Mouse (Mus musculus) erythroblast, embryonic 14.5 days (primary cell): ENCODE data around the gene Abl1. TPM values are rescaled to one million over a fixed set of nuclear protein-coding genes. Genes with fewer than 3 reads are reported as not detected.

ENCODE experiments used
- H3K27me3 ChIP-seq: 2 replicates; pipeline ENCODE4 v1.6.1; 2012; ENCODE audit warnings: inconsistent platforms; ENCODE audit not compliant: control insufficient read depth
- H3K36me3 ChIP-seq: 2 replicates; pipeline ENCODE4 v1.6.1; 2012; ENCODE audit warnings: mild to moderate bottlenecking, inconsistent platforms; ENCODE audit not compliant: control insufficient read depth
- H3K4me1 ChIP-seq: 2 replicates; pipeline ENCODE4 v1.6.1; 2012; ENCODE audit warnings: inconsistent platforms; ENCODE audit not compliant: control insufficient read depth
- H3K4me3 ChIP-seq: replicated peaks from 2 replicates; pipeline ENCODE3; 2012; ENCODE audit warnings: moderate library complexity, mild to moderate bottlenecking, inconsistent platforms
- H3K9me3 ChIP-seq: 2 replicates; pipeline ENCODE4 v1.6.1; 2012; ENCODE audit warnings: low read length, inconsistent platforms, mixed read lengths; ENCODE audit not compliant: control insufficient read depth
- GATA1 ChIP-seq: IDR thresholded peaks from 2 replicates; pipeline ENCODE4 v1.6.1; 2012; ENCODE audit warnings: low read length, inconsistent platforms, mixed read lengths
- TAL1 ChIP-seq: IDR thresholded peaks from 3 replicates; pipeline ENCODE4 v1.6.1; 2012; ENCODE audit warnings: low read length, inconsistent platforms, mixed read lengths
- polyA plus RNA-seq: library from polyadenylated mRNA; stranded (reverse); fragments of >175 nt; gene quantifications from 2 replicates; pipeline ENCODE4 v1.2.3, GENCODE M21; 2012

Abl1 gene
- polyA plus RNA-seq, 1 experiment, result 1.4 TPM

GRCm38 (mm10) chr2:31732497-31732896 lies 44.3 kb downstream of the Abl1 start:
- peaks cover 9% of the 10 kb centered on the region for H3K4me1 ChIP-seq
- no peak for TF ChIP-seq GATA1
- TF ChIP-seq TAL1, result no peak
- H3K4me3 ChIP-seq, result no peak overlapping the region
- H3K36me3 ChIP-seq, result peaks cover 14% of the 10 kb centered on the region
- H3K9me3 ChIP-seq, result no peaks in the 10 kb centered on the region
- H3K27me3 ChIP-seq, result no peaks in the 10 kb centered on the region

- Histone ChIP-seq H3K4me3 (no peak overlapping the region), H3K4me1 (peaks cover 9% of the 10 kb centered on the region), H3K9me3 (no peaks in the 10 kb centered on the region), H3K36me3 (peaks cover 14% of the 10 kb centered on the region), H3K27me3 (no peaks in the 10 kb centered on the region)
- TF ChIP-seq GATA1 (no peak), TAL1 (no peak)
Observed at GRCm38 (mm10) chr2:31733558-31733957, 45.4 kb downstream of the Abl1 start.

- Histone ChIP-seq H3K4me3 (no peak overlapping the region), H3K27me3 (no peaks in the 10 kb centered on the region), H3K4me1 (peaks cover 5% of the 10 kb centered on the region), H3K9me3 (no peaks in the 10 kb centered on the region), H3K36me3 (peaks cover 4% of the 10 kb centered on the region)
- TF ChIP-seq TAL1 (no peak), GATA1 (no peak)
Observed at GRCm38 (mm10) chr2:31739041-31739440, 50.9 kb downstream of the Abl1 start.

- H3K27me3 ChIP-seq, result no peaks in the 10 kb centered on the region
Observed at GRCm38 (mm10) chr2:31741728-31742127, 53.6 kb downstream of the Abl1 start.

GRCm38 (mm10) chr2:31742134-31742533 lies 54.0 kb downstream of the Abl1 start:
- Histone ChIP-seq H3K4me3 (no peak overlapping the region), H3K36me3 (no peaks in the 10 kb centered on the region), H3K27me3 (no peaks in the 10 kb centered on the region), H3K4me1 (peaks cover 14% of the 10 kb centered on the region), H3K9me3 (no peaks in the 10 kb centered on the region)
- TF ChIP-seq TAL1, result no peak
- TF ChIP-seq GATA1, result no peak

More at GRCm38 (mm10) chr2:31741728-31742127, 53.6 kb downstream of the Abl1 start:
- Histone ChIP-seq H3K4me3 (no peak overlapping the region), H3K36me3 (no peaks in the 10 kb centered on the region), H3K4me1 (peaks cover 10% of the 10 kb centered on the region), H3K9me3 (no peaks in the 10 kb centered on the region)
- no peak for TF ChIP-seq GATA1
- no peak for TF ChIP-seq TAL1

GRCm38 (mm10) chr2:31745741-31746243 lies 57.6 kb downstream of the Abl1 start:
- peaks cover 26% of the 10 kb centered on the region for H3K4me1 ChIP-seq
- no peak overlapping the region for H3K4me3 ChIP-seq
- H3K9me3 ChIP-seq, result no peaks in the 10 kb centered on the region

GRCm38 (mm10) chr2:31746835-31747234 lies 58.7 kb downstream of the Abl1 start:
- H3K4me1 ChIP-seq, result peaks cover 26% of the 10 kb centered on the region
- no peak for TF ChIP-seq GATA1

More at GRCm38 (mm10) chr2:31745741-31746243, 57.6 kb downstream of the Abl1 start:
- no peaks in the 10 kb centered on the region for H3K36me3 ChIP-seq
- no peaks in the 10 kb centered on the region for H3K27me3 ChIP-seq
- TF ChIP-seq GATA1 (no peak), TAL1 (no peak)

GRCm38 (mm10) chr2:31749046-31749709 lies 61.0 kb downstream of the Abl1 start:
- Histone ChIP-seq H3K4me3 (no peak overlapping the region), H3K27me3 (no peaks in the 10 kb centered on the region), H3K9me3 (no peaks in the 10 kb centered on the region), H3K4me1 (peaks cover 23% of the 10 kb centered on the region), H3K36me3 (no peaks in the 10 kb centered on the region)
- no peak for TF ChIP-seq GATA1
- no peak for TF ChIP-seq TAL1

More at GRCm38 (mm10) chr2:31746835-31747234, 58.7 kb downstream of the Abl1 start:
- no peaks in the 10 kb centered on the region for H3K27me3 ChIP-seq
- no peaks in the 10 kb centered on the region for H3K36me3 ChIP-seq
- H3K9me3 ChIP-seq, result no peaks in the 10 kb centered on the region
- no peak overlapping the region for H3K4me3 ChIP-seq

- no peak overlapping the region for H3K4me3 ChIP-seq
- H3K27me3 ChIP-seq, result no peaks in the 10 kb centered on the region
- TF ChIP-seq GATA1, result no peak
- no peaks in the 10 kb centered on the region for H3K9me3 ChIP-seq
- H3K4me1 ChIP-seq, result peaks cover 23% of the 10 kb centered on the region
- no peaks in the 10 kb centered on the region for H3K36me3 ChIP-seq
Observed at GRCm38 (mm10) chr2:31750133-31750532, 62.0 kb downstream of the Abl1 start.
